Mouse (Mus musculus): ENCODE data around the gene Zfp369. TPM values are rescaled to one million over a fixed set of nuclear protein-coding genes. Genes with fewer than 3 reads are reported as not detected.

Gene Zfp369
- polyA plus RNA-seq (2015; fragmentation: Nextera tagmentation; extraction: Ambion mirVana), result 4.2 and 6.1 TPM in 2 replicates

GRCm38 (mm10) chr13:65278383-65279341 lies at the start of gene Zfp369:
Zfp369 (plus strand) TSS chr13:65278814.

GRCm38 (mm10) chr13:65259239-65259638 lies 19.4 kb upstream of the Zfp369 start, which contains the start of gene Gm10775:
Gm10775 (plus strand) TSS chr13:65259539.

Other genes with a start within 250 kb of the Zfp369 start
- gene Spata31d1c, start 245.8 kb upstream of the Zfp369 start, polyA plus RNA-seq (2015; fragmentation: Nextera tagmentation; extraction: Ambion mirVana), result not detected in 2 replicates
- gene Prss47, start 226.1 kb upstream of the Zfp369 start, polyA plus RNA-seq (2015; fragmentation: Nextera tagmentation; extraction: Ambion mirVana), result not detected in 2 replicates
- 28.7 and 43.6 TPM in 2 replicates for gene Mfsd14b, start 165.8 kb upstream of the Zfp369 start, polyA plus RNA-seq (2015; fragmentation: Nextera tagmentation; extraction: Ambion mirVana)
- not detected in 2 replicates for gene Olfr465-ps1, start 140.7 kb upstream of the Zfp369 start, polyA plus RNA-seq (2015; fragmentation: Nextera tagmentation; extraction: Ambion mirVana)
- gene Olfr466, start 128.6 kb upstream of the Zfp369 start, polyA plus RNA-seq (2015; fragmentation: Nextera tagmentation; extraction: Ambion mirVana), result not detected in 2 replicates
- gene Nlrp4f, start 72.8 kb upstream of the Zfp369 start, polyA plus RNA-seq (2015; fragmentation: Nextera tagmentation; extraction: Ambion mirVana), result not detected in 2 replicates
- not detected in 2 replicates for gene Gm10775, start 19.3 kb upstream of the Zfp369 start, polyA plus RNA-seq (2015; fragmentation: Nextera tagmentation; extraction: Ambion mirVana)
- gene Gm10139, start 233.9 kb downstream of the Zfp369 start, polyA plus RNA-seq (2015; fragmentation: Nextera tagmentation; extraction: Ambion mirVana), result not detected in 2 replicates